Mouse (Mus musculus) liver, adult 2 months (tissue): ENCODE measurements around the gene Ptprg.

ENCODE experiments used
- CTCF ChIP-seq: fragments of 200-500 bp; IDR thresholded peaks from 2 replicates; pipeline ENCODE4 v1.5.1; 2011; ENCODE audit warnings: low read depth, low read length, control low read depth
- POLR2A ChIP-seq: fragments of 200-500 bp; IDR thresholded peaks from 2 replicates; pipeline ENCODE4 v1.6.1; 2011; ENCODE audit warnings: low read length, control low read depth; ENCODE audit not compliant: insufficient read depth; ENCODE audit errors: extremely low read depth

DNA sequence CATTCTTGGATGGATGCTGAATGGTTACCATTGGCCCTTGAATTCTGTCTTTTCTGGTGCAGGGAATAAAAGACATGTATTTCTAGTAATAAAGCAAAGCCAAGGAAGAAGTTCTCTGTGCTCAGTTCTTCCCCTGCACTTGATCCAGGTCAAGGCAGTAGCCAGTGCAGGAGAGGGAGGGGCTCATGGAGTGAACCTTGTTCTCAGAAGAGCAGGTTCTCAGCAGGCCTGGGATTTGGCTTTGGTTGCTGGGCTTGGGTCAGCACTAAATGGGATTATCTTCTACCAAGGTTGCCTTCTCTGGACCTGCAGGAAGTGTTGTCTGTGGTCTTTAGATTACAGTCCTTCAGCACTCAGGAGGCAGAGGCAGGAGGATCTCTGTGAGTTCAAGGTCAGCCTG is 5.2 kb downstream of the Ptprg start:
- no peak for TF ChIP-seq CTCF
- no peak for TF ChIP-seq POLR2A
